Mouse (Mus musculus) liver, embryonic 15.5 days (tissue): ENCODE measurements around the gene Igsf3. TPM values are rescaled to one million over a fixed set of nuclear protein-coding genes. Genes with fewer than 3 reads are reported as not detected.

ENCODE experiments used
- ATAC-seq: fragments of 200-750 bp; cut with Nextera tagmentation; 2 replicates; pipeline ENCODE4 v1.8.0; 2017; ENCODE audit warnings: moderate number of reproducible peaks, mild to moderate bottlenecking, moderate library complexity; ENCODE audit not compliant: insufficient read depth
- H3K27ac ChIP-seq: fragments of 300-500 bp; sonication (generic); replicated peaks from 2 replicates; pipeline ENCODE4 v1.5.1; 2015; ENCODE audit warnings: mild to moderate bottlenecking, inconsistent platforms
- H3K27me3 ChIP-seq: fragments of 300-500 bp; sonication (generic); 2 replicates; pipeline ENCODE4 v1.6.1; 2015; ENCODE audit warnings: mild to moderate bottlenecking, inconsistent platforms
- H3K36me3 ChIP-seq: fragments of 300-500 bp; sonication (generic); replicated peaks from 2 replicates; pipeline ENCODE4 v1.6.1; 2015; ENCODE audit warnings: moderate library complexity, mild to moderate bottlenecking, inconsistent platforms
- H3K4me1 ChIP-seq: fragments of 300-500 bp; sonication (generic); replicated peaks from 2 replicates; pipeline ENCODE4 v1.6.1; 2015; ENCODE audit warnings: inconsistent platforms
- H3K4me2 ChIP-seq: fragments of 300-500 bp; sonication (generic); 2 replicates; pipeline ENCODE4 v1.6.1; 2015; ENCODE audit warnings: moderate library complexity, mild to moderate bottlenecking, inconsistent platforms
- H3K4me3 ChIP-seq: fragments of 300-500 bp; sonication (generic); replicated peaks from 2 replicates; pipeline ENCODE4 v1.5.1; 2015; ENCODE audit warnings: mild to moderate bottlenecking, inconsistent platforms
- H3K9ac ChIP-seq: fragments of 300-500 bp; sonication (generic); 2 replicates; pipeline ENCODE4 v1.6.1; 2015; ENCODE audit warnings: moderate library complexity, mild to moderate bottlenecking, inconsistent platforms
- H3K9me3 ChIP-seq: fragments of 300-500 bp; sonication (generic); replicated peaks from 2 replicates; pipeline ENCODE4 v1.6.1; 2016; ENCODE audit warnings: inconsistent platforms
- WGBS: fragments of 180-500 bp; shearing (Covaris S2); methylation state at CpG from one replicate; pipeline ENCODE4 v1.1.7; 2015; ENCODE audit warnings: mixed read lengths; ENCODE audit not compliant: insufficient replicate concordance; 5-methylcytosine and 5-hydroxymethylcytosine counted together
- polyA plus RNA-seq: library from polyadenylated mRNA; unstranded; fragments of >200 nt; fragmentation: Nextera tagmentation; extraction: Ambion mirVana; gene quantifications from 2 replicates; pipeline ENCODE4 v1.2.1, GENCODE M21; 2015

Igsf3 gene
- polyA plus RNA-seq = 4.5 TPM in 2 replicates

DNA sequence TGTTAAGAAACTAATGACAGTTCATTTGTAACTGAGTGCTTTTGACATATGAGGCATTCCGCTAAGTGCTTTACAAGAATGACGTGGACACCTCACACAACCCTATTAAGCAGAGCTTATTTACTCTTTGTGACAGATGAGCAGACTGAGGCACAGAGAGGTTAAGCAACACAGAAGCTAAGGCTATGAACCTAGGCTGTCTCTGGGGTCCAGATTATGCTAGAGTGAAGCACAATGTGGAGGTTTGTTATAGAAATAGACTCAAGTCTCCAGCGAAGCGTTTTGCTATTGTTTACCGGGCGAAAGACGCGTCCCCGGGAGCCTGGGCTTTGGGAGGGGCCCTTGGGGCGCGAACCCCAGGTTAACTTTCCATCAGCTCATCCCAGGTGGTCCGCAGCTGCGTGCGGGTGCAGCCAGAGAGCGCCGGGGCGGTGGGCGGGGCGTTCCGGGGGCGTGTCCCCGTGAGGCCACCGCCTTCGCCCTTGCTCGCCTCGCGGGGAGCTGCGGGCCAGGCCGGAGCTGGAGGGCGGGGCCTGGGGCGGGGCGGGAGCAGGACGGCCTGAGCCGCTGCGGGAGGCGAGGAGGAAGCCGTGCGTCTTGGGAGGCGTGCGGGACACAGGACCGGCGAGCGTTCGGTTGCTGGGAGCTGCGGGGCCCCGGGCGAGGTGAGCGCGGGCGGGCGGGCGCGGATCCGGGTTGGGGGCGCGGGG lies at the start of gene Igsf3:
Igsf3 (plus strand) TSS at position 546 of the 710 bp plus-strand sequence.
- H3K36me3 ChIP-seq = no peaks in the 10 kb centered on the region
- peaks cover 72% of the 10 kb centered on the region for H3K4me1 ChIP-seq
- H3K27ac ChIP-seq = peak within 1 kb of the TSS; percentile 52
- H3K4me2 ChIP-seq = peak within 1 kb of the TSS; percentile 99
- peak; percentile 92 for ATAC-seq
- WGBS = 5% methylated on average over 54 of the region's 56 CpGs
- peaks cover 29% of the 10 kb centered on the region for H3K27me3 ChIP-seq
- peak within 1 kb of the TSS; percentile 76 for H3K4me3 ChIP-seq
- H3K9me3 ChIP-seq = no peaks in the 10 kb centered on the region
- H3K9ac ChIP-seq = peak within 1 kb of the TSS; percentile 65

- Histone ChIP-seq H3K9ac (no peak overlapping the region), H3K4me3 (no peak overlapping the region), H3K36me3 (no peaks in the 10 kb centered on the region), H3K4me2 (no peak overlapping the region), H3K27me3 (no peaks in the 10 kb centered on the region), H3K4me1 (no peaks in the 10 kb centered on the region), H3K9me3 (no peaks in the 10 kb centered on the region), H3K27ac (no peak overlapping the region)
- ATAC-seq = no peak
- 75% methylated on average over 2 of the region's 2 CpGs for WGBS
Observed at GRCm38 (mm10) chr3:101327248-101327647, 49.6 kb upstream of the Igsf3 start.

DNA sequence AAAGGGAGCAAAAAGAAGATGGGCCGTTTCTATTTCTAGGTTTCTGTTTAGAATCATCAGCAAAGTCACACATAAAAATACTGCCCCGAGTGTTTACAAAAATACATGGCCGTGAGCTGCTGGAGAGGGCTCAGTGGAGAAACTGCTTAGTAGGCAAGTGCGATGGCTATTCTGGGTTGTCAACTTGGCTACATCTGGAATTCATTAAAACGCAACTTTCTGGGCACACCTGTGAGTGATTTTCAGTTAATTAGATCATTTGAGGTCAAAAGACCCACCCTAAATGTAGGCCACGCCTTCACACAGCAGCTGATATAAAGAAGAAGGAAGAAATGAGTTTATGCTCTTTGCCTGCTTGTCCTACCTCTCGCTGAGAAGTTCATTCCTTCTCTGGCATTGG lies 48.3 kb upstream of the Igsf3 start:
- H3K9ac ChIP-seq = no peak overlapping the region
- WGBS = 69% methylated on average over 7 of the region's 7 CpGs
- no peaks in the 10 kb centered on the region for H3K27me3 ChIP-seq
- no peak overlapping the region for H3K27ac ChIP-seq
- H3K4me2 ChIP-seq = no peak overlapping the region
- no peaks in the 10 kb centered on the region for H3K36me3 ChIP-seq
- no peaks in the 10 kb centered on the region for H3K9me3 ChIP-seq
- no peaks in the 10 kb centered on the region for H3K4me1 ChIP-seq
- no peak for ATAC-seq
- no peak overlapping the region for H3K4me3 ChIP-seq

DNA sequence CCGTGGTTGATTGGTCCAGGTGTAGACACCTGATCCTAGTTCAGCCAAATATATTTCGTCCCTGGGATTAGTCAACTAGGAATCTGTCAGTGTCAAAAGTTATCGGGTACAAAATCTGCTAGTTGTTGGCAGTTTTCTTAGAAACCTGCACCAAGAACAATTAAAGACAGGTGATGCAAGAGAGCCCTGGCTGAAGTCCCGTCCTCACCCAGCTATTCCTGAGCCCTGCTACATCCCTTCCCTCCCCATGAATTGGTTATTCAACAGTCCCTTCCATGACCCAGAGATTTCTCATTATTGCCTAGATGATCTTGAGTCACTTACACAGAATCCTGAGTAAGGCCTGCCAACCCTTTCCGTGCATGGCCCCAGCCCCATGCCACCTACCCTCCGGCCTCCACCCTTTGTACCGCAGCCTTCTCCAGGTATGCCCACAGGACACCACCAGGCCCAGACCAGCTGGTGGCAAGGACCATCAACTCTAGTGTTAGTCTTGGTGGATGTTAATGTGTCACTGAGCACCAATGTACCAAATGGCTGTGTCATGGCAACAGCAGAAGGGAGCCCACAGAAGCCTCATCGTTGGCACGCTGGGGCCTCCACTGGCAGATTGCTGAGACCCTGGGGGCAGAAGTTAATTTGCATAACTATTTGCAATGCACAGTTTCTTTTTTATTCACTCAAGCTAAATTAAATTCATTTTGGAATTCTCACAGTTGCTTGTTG lies 33.5 kb upstream of the Igsf3 start:
- H3K4me1 ChIP-seq = peaks cover 7% of the 10 kb centered on the region; the same call in 1 of the 2 replicates
- WGBS = 86% methylated on average over 9 of the region's 9 CpGs
- no peak overlapping the region for H3K4me3 ChIP-seq
- H3K9ac ChIP-seq = no peak overlapping the region
- no peaks in the 10 kb centered on the region for H3K36me3 ChIP-seq
- H3K27me3 ChIP-seq = no peaks in the 10 kb centered on the region
- 0 out of 2 replicates have a peak, but pooled peaks cover 3% of the 10 kb centered on the region for H3K9me3 ChIP-seq
- no peak overlapping the region for H3K27ac ChIP-seq
- H3K4me2 ChIP-seq = no peak overlapping the region
- no peak for ATAC-seq

DNA sequence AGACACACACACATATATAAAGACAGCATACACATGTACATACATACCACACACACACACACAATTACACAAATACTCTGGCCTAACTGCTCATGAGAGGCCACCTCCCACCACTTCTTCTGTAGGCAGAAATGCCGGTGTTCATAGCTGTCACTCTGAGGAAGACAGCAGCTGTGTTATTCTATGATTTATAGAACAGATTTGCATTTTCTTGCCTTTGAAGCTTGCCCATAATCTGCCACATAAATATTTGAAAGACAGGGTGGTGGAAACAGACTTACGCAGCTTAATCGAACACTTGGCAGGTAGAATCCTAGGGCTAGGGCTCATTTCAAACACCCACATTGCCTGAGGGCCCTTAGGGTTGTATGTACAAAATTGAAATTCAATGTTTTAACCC lies 32.6 kb upstream of the Igsf3 start:
- peaks cover 16% of the 10 kb centered on the region for H3K4me1 ChIP-seq
- no peaks in the 10 kb centered on the region for H3K36me3 ChIP-seq
- no peaks in the 10 kb centered on the region for H3K27me3 ChIP-seq
- 78% methylated on average over 3 of the region's 3 CpGs for WGBS
- no peak overlapping the region for H3K4me2 ChIP-seq
- H3K9ac ChIP-seq = no peak overlapping the region
- no peak for ATAC-seq
- no peak overlapping the region for H3K4me3 ChIP-seq
- 0 out of 2 replicates have a peak, but pooled peaks cover 3% of the 10 kb centered on the region for H3K9me3 ChIP-seq
- no peak overlapping the region for H3K27ac ChIP-seq

DNA sequence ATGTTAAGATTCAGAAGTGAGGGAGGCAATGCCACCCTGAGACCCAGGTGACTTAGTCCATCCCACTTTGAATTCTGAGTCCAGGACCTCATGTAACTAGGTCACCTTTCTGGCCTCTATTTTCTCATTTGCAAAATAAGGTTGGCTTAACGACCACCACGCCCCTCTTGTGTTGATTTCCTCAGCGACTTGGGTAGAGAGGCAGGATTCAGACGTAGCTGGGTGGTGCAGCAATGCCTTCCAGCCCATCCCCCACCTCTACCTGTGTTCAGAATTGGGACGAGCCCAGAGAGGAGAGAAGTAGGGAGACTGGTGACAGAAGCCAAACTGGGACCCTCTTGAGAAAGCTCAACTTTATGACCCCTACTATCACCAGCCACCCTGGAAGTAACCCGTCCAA lies 31.6 kb upstream of the Igsf3 start:
- no peak overlapping the region for H3K4me2 ChIP-seq
- H3K9ac ChIP-seq = no peak overlapping the region
- WGBS = 52% methylated on average over 6 of the region's 6 CpGs
- no peaks in the 10 kb centered on the region for H3K27me3 ChIP-seq
- ATAC-seq = no peak
- H3K36me3 ChIP-seq = no peaks in the 10 kb centered on the region
- no peak overlapping the region for H3K27ac ChIP-seq
- no peak overlapping the region for H3K4me3 ChIP-seq
- peaks cover 25% of the 10 kb centered on the region for H3K4me1 ChIP-seq
- H3K9me3 ChIP-seq = 0 out of 2 replicates have a peak, but pooled peaks cover 3% of the 10 kb centered on the region

DNA sequence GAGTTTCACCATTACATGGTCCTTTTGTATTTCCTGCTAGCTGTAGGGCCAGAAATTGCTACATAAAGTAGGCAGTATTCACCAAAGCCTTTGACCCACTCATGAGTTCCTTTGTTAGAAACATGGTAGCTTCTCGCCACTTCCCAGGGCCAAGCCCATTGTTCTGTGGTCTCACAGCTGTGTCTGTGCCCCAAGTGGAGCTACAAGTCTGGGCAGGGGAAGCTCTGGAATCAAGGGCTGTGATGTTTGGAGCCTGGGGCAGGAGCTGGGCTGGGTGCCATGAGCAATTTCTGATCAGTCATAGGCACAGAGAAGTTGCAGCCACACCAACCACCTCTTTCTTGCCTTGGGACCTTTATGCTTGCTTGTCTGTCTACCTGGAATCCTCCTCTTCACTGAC lies 30.1 kb upstream of the Igsf3 start:
- Histone ChIP-seq H3K27me3 (no peaks in the 10 kb centered on the region), H3K4me2 (no peak overlapping the region), H3K36me3 (no peaks in the 10 kb centered on the region), H3K9ac (no peak overlapping the region), H3K27ac (no peak overlapping the region), H3K4me1 (peaks cover 31% of the 10 kb centered on the region), H3K4me3 (no peak overlapping the region), H3K9me3 (0 out of 2 replicates have a peak, but pooled peaks cover 3% of the 10 kb centered on the region)
- no peak for ATAC-seq
- WGBS = 65% methylated on average over 1 of the region's 1 CpGs

GRCm38 (mm10) chr3:101348501-101349161 lies 28.3 kb upstream of the Igsf3 start:
- Histone ChIP-seq H3K27ac (no peak overlapping the region), H3K36me3 (no peaks in the 10 kb centered on the region), H3K4me2 (no peak overlapping the region), H3K9me3 (no peaks in the 10 kb centered on the region; the same call in 1 of the 2 replicates), H3K9ac (no peak overlapping the region), H3K4me3 (no peak overlapping the region), H3K4me1 (peaks cover 33% of the 10 kb centered on the region), H3K27me3 (no peaks in the 10 kb centered on the region)
- ATAC-seq = no peak
- WGBS = 35% methylated on average over 9 of the region's 9 CpGs

- Histone ChIP-seq H3K4me2 (peak overlapping the region; percentile 34), H3K27me3 (no peaks in the 10 kb centered on the region), H3K36me3 (no peaks in the 10 kb centered on the region), H3K27ac (no peak overlapping the region; the same call in 1 of the 2 replicates), H3K9me3 (no peaks in the 10 kb centered on the region; the same call in 1 of the 2 replicates), H3K4me3 (no peak overlapping the region), H3K9ac (no peak overlapping the region), H3K4me1 (peaks cover 44% of the 10 kb centered on the region)
- no peak for ATAC-seq
- 26% methylated on average over 6 of the region's 6 CpGs for WGBS
Observed at GRCm38 (mm10) chr3:101349542-101350307, 27.2 kb upstream of the Igsf3 start.

DNA sequence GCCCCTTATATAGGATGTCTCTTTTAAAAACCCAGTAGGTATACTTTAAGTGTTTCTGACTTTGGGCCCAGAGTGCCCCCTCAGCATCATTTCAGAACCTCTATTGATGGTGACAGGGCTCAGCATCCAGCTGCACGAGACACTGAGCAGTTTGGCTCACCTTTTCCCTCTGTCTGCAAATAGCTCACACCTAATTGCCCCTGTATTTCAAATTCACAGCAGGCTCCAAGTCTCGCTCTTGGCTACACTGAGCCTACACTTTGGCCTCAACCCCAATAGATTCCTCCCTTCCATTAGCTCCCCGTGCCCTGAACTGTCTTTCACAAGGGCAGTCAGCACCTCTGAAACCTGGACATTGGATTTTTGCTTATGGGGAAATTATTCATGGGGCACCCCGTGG lies 26.5 kb upstream of the Igsf3 start:
- no peak for ATAC-seq
- Histone ChIP-seq H3K27me3 (no peaks in the 10 kb centered on the region), H3K4me3 (no peak overlapping the region), H3K9ac (no peak overlapping the region), H3K4me1 (peaks cover 50% of the 10 kb centered on the region), H3K4me2 (no peak overlapping the region), H3K9me3 (no peaks in the 10 kb centered on the region; the same call in 1 of the 2 replicates), H3K27ac (no peak overlapping the region), H3K36me3 (no peaks in the 10 kb centered on the region)
- WGBS = 63% methylated on average over 4 of the region's 4 CpGs
